Mouse (Mus musculus): ENCODE measurements around the gene Ccdc169.

DNA sequence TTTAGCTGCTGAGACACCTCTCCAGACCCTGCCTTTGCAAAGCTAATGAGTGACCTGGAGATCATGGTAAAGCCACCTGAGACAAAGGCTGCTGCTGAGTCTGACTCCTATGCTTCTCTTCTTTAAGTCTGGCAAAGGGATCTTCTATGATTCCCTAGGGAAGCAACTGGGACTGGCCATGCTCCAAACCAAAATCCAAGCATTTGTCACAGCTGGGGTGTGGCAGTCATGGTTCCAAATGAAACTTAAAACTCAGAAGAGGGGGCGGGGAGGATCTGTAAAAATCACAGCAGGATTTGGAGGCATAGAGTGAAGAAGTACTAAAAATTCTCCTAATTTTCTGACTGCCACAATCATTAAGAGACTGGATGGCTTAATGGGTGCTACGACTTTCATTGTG lies 40.0 kb upstream of the Ccdc169 start:
- TF ChIP-seq EP300 (IDR thresholded peaks at IDR 0.05) (no peak), CTCF (IDR thresholded peaks at IDR 0.05) (no peak)

All from lung, postnatal 0 days (tissue).